Mouse (Mus musculus) thymus, postnatal 10 days (tissue): ENCODE measurements around the gene Dnajc16.

Experiments used
- DNase-seq, 2 experiments: peaks; one replicate each; pipeline ENCODE4 v3.0.0; 2021; ENCODE audit warnings: low spot score in 2 of 2

Dnajc16 gene

GRCm38 (mm10) chr4:141765008-141765407 is 25.7 kb downstream of the Dnajc16 start:
- no peak for DNase-seq

DNA sequence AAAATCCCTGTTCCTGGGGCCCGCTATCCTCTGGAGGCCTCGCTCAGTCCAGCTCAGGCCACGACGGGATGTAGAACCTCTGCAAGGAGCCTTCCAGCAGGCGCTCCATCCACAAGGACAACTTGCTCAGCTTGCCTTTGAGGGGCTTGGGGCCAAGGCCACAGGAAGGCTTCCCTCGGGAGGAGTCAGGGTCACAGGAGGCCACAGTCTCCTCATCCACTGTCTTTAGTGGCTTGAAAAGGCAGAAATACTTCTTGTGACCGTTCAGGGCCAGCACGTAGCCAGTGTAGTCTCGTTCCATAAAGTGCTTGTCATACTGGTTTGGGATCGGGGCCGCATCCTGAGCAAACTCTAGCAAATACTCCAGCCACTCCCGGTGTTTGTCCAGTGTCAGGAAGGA is 27.3 kb downstream of the Dnajc16 start:
- no peak for DNase-seq

DNA sequence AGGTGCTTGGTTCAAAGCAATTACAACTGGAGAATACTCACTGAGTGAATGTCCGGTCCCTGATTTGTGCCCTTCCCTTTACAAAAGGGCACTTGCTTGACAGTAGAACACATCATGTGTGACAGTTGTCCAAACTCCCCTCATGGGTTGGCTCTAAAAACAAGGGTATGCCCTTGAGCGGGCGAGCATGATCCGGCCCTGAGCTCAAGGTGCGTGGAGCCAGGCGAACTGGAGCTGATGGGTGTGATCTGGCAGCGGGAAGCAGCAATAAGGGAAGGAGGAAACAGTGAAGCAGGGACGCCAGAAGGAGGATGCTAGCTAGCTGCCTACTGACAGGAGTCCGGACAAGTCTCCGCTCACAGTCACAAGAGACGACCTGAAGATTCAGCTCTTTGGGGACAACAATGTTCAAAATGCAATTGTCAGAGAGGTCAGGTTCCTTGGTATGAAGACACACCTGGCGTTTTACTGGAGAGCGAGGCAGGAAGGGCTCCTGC is 28.6 kb downstream of the Dnajc16 start:
- DNase-seq: no peak

GRCm38 (mm10) chr4:141760942-141761341 is 29.8 kb downstream of the Dnajc16 start:
- no peak for DNase-seq

DNA sequence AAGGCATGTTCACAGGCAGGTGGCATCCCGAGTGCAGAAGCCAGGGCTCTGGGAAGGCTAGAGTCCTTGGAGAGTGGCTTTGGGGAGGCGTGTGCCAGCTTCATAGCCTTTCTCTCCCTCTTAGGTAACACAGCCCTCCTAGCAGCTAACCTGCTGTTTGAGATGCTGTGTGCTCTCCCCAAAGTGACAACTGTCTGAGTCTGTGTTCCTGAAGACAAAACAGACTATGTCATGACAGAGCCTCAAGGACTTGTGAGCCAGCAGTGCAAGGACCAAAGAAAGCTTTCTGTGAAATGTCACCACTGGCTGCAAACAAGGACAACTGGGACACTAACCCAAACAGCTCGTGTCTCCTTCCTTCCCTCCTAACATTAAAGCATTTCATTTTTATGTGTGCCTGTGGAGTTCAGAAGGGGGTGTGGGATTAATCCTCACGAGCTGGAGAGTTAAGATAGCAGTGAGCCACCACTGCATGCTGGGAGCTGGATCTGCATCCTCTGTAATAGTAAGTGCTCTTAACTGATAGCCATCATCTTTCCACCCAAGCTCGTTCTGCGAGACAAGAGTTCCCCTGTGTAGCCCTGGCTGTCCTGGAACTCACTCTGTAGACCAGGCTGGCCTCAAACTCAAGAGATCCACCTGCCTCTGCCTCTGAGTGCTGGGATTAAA is 31.7 kb downstream of the Dnajc16 start:
- no peak for DNase-seq

DNA sequence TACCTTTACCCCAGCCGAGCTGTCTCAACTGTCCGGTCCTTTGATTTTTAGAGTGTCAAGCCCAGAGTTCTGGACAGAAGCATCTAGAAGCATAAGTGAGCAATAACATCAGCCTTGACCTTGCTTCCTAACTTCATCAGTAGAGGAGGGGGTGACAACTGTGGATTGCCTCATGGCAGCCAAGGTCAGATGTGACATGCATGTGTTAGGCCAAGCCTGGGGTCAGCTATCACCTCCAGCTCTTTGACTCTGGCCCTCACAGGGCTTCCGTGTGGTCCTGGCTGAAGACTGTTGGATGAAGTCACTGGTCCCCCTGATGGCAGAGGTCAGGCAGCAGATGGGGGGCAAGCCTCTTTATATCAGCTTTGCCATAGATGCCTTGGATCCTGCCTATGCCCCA is 33.6 kb downstream of the Dnajc16 start:
- no peak for DNase-seq

GRCm38 (mm10) chr4:141755375-141755930 is 35.3 kb downstream of the Dnajc16 start:
- no peak for DNase-seq

DNA sequence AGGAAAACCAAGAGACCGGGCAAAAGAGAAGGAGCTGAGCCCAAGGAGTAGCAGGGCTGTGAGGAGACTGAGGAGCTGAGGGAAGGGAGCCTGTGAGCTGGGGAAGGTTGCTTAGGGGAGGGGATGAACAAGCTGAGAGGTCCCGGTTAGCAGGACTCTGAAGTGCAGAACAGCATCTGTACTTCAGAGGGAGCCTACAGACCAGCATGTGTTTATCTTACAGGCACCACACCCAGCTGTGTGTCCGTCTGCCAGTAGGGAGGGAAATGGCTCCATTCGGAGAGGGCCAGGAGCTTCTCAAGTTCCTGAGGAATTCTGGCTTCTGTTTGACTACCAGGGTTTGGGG is 38.7 kb downstream of the Dnajc16 start:
- DNase-seq: no peak

DNA sequence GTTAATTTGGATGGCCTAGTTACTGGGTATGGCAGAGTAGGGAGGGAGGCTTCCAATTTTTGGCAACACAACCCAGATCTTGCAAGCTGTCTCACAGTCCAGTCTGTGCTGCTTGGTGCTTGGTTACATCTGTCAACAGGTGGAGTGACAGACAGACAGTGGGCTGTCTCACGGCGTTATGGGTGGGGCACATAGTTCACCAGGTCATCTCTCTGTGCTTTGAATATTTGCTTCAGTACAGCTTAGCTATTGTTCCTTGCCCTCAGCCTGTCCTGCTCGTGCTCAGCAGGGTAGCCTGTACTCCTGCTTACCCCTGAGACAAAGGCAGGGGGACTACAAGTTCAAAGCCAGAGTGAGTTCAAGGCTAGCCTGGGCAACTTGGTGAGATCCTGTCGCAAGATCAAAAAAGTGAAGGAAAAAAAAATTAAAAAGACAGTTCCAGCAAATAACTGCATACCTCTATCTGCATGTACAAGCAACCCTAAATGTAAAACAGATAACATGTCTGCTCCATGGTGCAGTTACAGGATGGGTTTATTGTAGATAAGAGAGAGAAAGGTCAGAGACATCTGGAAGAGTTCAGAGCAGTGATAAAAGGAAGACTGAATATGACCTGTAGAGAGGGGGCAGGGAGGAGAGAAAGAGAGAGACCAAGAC is 39.2 kb downstream of the Dnajc16 start:
- DNase-seq: no peak

DNA sequence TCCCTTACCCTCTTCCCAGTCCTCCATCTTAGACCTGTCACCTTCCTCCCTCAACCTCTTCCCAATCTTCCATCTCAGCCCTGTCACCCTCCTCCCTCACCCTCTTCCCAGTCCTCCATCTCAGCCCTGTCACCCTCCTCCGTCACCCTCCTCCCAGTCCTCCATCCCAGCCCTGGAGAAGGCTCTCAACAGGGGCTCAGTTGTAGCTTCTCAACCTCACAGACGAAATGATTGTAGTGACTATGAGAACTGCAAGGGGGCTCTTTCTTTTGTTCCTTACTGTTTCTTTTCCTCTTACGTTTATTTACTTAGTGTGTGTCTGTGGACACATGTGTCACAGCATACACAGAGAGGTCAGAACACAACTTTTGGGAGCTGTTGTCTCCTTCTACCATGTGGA is 39.9 kb downstream of the Dnajc16 start:
- no peak for DNase-seq

DNA sequence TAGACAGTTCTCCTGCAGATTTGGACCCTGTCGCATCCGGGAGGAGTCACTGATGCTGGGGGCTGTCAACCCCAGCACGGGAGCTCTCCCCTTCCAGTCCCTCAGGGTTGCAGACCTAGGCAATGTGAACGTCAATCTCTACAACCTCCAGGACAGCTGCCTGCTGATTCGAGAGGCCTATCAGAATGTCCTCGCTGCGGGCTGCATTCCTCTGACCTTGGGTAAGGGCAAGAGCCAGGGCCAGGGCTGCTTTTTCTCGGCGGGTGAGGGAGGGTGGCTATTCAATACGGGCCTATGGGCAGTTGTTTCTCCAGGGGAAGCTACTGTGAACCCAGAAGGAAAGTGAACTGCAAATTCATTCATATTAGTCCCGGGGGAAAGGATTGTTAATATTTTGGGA is 41.2 kb downstream of the Dnajc16 start:
- no peak for DNase-seq

DNA sequence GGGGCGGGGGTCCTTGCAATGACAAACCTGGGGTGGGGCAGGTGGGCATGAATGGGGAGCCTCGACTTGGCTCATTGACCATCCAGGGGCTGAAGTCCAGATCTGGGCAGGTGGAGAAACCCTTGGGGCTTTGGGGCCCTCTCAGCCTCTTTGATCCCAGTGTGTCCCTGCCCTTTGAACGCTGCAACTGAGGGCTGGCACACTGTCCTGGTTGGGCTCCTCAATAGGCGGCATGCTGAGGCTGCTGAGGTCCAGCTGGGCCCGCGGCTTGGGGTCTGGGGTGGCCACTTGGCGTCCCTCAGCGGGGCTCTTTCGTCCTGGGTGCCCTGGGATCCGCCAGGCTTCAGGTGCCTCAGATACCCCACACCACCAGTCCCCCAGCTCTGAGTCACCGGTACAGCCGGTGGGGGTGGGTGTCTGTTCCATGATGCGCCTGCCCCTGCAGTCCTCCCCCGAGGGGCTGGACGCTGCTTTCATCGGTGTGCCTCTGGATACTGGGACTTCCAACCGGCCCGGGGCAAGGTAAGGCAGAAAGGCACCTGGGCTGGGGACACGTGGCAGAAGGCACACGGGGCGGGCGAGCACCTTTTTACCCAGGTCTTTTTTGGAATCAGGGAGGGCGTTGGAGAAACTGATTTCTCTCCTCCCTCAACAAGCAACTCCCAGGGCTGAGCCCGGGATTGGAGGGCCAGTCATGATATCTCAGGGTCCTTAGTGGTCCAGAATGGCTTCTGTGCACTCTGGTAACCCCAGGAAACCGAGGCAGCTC is 44.0 kb downstream of the Dnajc16 start, which contains the start of gene Agmat:
Gene Agmat, plus strand, starts transcription at position 95 of the 769 bp plus-strand sequence.
- no peak for DNase-seq

- DNase-seq: no peak
Measured at GRCm38 (mm10) chr4:141742381-141742780, 48.4 kb downstream of the Dnajc16 start.

DNA sequence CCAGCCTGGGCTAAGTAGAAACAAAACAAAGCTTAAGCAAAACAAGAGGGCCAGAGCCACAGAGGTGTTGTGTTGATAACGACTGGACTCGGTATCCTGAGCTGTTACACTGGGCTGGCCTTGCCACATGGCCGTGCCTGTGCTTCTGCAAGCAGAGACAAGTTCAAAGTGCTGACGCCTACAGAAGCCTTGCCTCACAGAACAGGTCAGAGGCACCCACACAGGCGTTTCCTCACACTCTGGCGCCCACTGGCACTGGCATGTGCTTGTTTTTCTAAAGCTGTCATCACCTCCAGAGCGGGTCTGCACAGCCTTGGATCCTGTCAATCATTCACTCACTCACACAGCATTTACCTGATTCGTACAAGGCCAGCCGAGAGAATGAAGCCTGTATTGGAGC is 48.9 kb downstream of the Dnajc16 start:
- DNase-seq: no peak

DNA sequence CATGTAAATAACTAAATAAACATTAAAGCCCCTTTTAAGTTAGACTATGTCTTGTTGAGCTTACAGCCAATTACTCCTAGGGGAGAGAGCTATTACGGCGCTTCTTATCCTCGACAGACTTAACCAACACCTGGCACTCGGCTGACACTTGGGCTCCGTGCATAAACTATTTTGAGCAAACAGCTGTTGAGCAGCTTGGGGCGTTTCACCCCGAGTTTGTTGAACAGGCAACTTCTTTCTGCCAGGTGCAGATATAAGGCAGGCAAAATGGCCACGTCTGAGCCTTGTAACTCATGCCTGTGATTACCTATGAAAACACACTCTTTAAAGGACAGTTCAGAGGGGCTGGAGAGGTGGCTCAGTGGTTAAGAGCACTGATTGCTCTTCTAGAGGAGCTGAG is 52.7 kb downstream of the Dnajc16 start:
- DNase-seq: peak in 1 of 2 experiments; percentile 8

DNA sequence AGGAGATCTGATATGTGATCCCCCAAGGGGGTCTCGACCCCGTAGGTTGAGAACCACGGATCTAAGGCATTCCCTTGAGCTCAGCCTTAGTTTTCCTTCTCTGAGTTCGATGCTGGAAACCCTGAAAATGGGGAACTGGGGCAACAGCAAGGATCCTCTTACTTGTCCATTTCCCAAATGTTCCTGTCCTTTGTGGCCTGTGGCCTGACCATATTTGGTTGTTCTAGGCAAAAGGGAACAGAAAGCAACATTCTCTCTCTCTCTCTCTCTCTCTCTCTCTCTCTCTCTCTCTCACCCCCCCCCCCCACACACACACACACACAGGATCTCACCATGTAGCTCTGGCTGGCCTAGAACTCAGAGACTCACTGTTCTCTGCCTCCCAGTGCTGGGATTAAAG is 53.9 kb downstream of the Dnajc16 start:
- DNase-seq: no peak

GRCm38 (mm10) chr4:141735206-141735560 is 55.5 kb downstream of the Dnajc16 start:
- no peak for DNase-seq

- DNase-seq: peak; percentile 87 to 89
Measured at GRCm38 (mm10) chr4:141734446-141735205, 56.1 kb downstream of the Dnajc16 start.

GRCm38 (mm10) chr4:141731766-141732165 is 59.0 kb downstream of the Dnajc16 start:
- DNase-seq: no peak

DNA sequence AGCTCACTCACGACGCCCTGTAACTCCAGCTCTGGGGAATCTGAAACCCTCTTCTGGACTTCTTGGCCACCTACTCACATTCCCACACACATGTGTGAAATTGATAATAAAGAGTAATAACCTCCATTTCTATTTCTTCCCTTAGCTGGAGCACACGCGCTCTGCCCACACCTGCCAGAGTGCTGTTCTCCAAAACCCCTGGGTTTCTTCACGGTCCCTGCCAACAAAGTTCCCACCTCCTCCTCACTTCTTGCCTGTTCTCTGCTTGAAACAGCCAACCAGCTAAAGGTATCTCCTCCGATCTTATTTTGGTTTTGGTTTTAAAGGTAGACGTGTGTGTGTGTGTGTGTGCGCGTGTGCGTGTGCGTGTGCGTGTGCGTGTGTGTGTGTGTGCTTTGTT is 60.3 kb downstream of the Dnajc16 start:
- no peak for DNase-seq

- DNase-seq: no peak
Measured at GRCm38 (mm10) chr4:141729266-141729665, 61.5 kb downstream of the Dnajc16 start.

- no peak for DNase-seq
Measured at GRCm38 (mm10) chr4:141725738-141726137, 65.0 kb downstream of the Dnajc16 start.
